Mouse (Mus musculus) heart, adult 18-20 months (tissue): Measurements from ENCODE around the gene Lypd4. TPM values are rescaled to one million over a fixed set of nuclear protein-coding genes. Genes with fewer than 3 reads are reported as not detected.
"Not testable (repeated sequence)": the region's sequence is repeated elsewhere in the genome, so short reads cannot be mapped to it uniquely, and the experiment has no call there.

Experiments
- DNase-seq, 2 experiments: peaks; one replicate each; pipeline ENCODE4 v3.0.0; 2021 to 2022; ENCODE audit warnings: mixed read lengths in 1 of 2
- total RNA-seq, 2 experiments: library from RNA; stranded (reverse); gene quantifications; 2 replicates each; pipeline ENCODE4 v1.2.3; 2021

Gene Lypd4
- total RNA-seq, 2 experiments from 2014 or later: not detected

- peak; percentile 9 to 19 for DNase-seq
These were observed 18.8 kb downstream of the Lypd4 start for GRCm38 (mm10) chr7:24850899-24851303.

DNA sequence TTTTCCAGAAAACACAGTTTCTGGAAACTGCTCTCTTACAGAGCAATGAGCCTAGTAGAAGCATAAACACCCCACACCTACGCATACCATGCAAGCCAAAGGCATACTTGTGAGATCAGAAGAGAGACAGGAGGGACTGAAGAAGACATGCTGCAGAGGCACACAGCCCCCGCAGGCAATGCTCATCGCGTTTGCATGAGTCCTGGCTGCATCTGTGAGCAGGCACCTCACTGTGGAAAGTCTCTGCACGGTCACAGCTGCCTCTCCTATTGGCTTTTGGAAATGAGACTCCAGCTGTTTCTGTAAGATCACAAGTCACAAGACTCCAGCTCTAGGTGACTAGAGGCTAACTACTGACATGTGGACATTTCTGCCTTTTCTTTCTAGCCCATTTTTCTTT, 19.6 kb downstream of the Lypd4 start:
- DNase-seq: peak in 1 of 2 experiments; percentile 6

- DNase-seq: not testable (repeated sequence)
These were observed 23.2 kb downstream of the Lypd4 start for GRCm38 (mm10) chr7:24846576-24846975.

DNA sequence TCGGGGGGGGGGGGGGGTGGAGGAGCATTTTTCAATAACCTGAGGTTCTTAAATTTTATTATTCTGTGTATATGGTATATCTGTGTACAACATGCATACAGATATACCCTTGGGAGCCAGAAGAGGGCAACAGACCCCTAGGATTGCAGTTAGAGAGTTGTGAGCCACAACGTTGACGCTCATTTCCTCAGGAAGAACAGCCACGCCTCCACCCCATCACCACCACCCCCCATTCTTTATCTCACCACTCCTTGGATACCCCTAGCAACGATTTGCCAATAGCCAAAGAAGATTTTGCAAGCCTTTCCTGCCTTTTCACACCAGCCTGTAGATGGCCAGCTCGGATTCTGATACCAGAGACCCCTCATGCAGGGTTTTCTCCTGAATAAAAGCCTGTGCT, 24.0 kb downstream of the Lypd4 start:
- peak in 1 of 2 experiments; percentile 5 for DNase-seq

GRCm38 (mm10) chr7:24845181-24845580, 24.6 kb downstream of the Lypd4 start:
- no peak for DNase-seq

DNA sequence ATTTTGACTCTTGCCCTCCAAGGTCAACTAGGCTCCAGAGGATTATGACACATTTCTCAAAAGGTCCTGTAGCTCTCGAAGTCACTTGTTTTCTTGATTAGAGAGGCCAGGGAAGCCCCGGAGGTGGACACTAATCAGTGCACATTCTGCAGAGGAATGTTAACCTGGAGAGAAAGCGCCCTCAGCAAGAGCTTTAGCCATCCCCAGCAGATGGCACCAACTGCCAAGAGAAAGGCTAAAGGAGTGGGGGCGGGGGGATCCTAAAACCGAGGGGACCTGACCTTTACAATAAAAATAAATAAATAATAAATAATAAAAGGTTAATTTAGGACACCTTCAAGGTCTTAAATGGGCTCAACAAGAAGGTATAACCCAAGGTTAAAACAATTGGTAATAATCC, 25.6 kb downstream of the Lypd4 start:
- no peak for DNase-seq

DNA sequence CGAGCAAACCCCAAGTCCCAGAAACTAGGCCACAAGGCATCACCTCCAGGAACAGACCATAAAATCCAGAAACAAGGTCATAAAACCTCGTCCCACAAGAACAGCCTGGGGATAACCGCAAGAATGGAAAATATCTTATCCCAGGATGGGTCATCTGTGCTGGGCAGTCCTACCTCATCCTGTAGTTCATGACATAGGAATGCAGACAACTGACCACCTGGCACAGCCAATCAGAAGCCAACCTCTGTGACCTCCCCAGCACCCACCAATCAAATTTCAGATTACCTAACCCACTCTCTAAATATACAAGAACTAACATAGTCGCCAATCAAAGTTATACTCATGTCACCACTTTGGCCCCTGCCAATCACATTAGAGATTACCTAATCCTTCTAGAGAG, 28.7 kb downstream of the Lypd4 start:
- DNase-seq: no peak

- DNase-seq: no peak
These were observed 29.4 kb downstream of the Lypd4 start for GRCm38 (mm10) chr7:24840331-24840730.

- DNase-seq: no peak
These were observed 30.3 kb downstream of the Lypd4 start for GRCm38 (mm10) chr7:24839410-24839808.

GRCm38 (mm10) chr7:24838732-24839409, 30.9 kb downstream of the Lypd4 start:
- DNase-seq: not testable (repeated sequence)

DNA sequence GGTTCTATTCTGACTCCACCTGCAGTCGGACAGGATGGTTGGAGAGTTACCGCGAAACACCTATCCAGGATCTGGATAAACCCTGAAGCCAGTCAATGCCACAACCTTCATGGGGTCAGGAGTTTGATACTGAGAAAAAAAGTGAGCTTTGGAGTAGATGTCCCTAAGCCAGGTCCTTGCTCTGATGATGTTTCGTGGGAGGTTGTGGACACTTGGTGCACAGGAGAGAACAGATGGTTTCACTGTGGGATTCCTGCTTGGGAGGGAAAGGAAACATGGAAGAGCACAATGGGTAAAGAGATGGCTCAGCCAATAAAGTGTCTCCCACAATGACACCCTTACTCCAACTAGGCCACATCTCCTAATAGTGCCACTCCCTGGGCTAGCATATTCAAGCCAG, 42.6 kb downstream of the Lypd4 start:
- no peak for DNase-seq

GRCm38 (mm10) chr7:24824452-24824851, 45.3 kb downstream of the Lypd4 start:
- DNase-seq: no peak

- peak; percentile 43 to 78 for DNase-seq
These were observed 52.2 kb downstream of the Lypd4 start for GRCm38 (mm10) chr7:24817502-24817901.

Other genes starting within 250 kb of the Lypd4 start
- gene Lypd3, start 233.4 kb downstream of the Lypd4 start, total RNA-seq: not detected
- gene Tex101, start 193.3 kb downstream of the Lypd4 start, total RNA-seq: not detected
- not detected for gene BC049730, start 160.7 kb downstream of the Lypd4 start, total RNA-seq
- gene Gm4763, start 143.0 kb downstream of the Lypd4 start, total RNA-seq: not detected
- gene Cd177, start 109.6 kb downstream of the Lypd4 start, total RNA-seq: 1 to 10 TPM in 1 of 2 experiments, under 1 TPM in 1; 0.17 to 1.8 TPM
- not detected for gene Ceacam10, start 92.7 kb downstream of the Lypd4 start, total RNA-seq
- not detected for gene Gm9844, start 7.7 kb downstream of the Lypd4 start, total RNA-seq
- gene Dmrtc2, start 116 bp upstream of the Lypd4 start, total RNA-seq: not detected
- gene Rps19, start 14.4 kb upstream of the Lypd4 start, total RNA-seq: 100 to 1,000 TPM; 548 to 623 TPM
- gene Cd79a, start 27.4 kb upstream of the Lypd4 start, total RNA-seq: 10 to 100 TPM in 1 of 2 experiments, 1 to 10 TPM in 1; 1.3 to 12.7 TPM
- gene Arhgef1, start 33.0 kb upstream of the Lypd4 start, total RNA-seq: 10 to 100 TPM; 31.5 to 47.6 TPM
- gene Gm4881, start 74.6 kb upstream of the Lypd4 start, total RNA-seq: not detected
- 100 to 1,000 TPM; 337 to 347 TPM for gene Rabac1, start 102.8 kb upstream of the Lypd4 start, total RNA-seq
- gene Atp1a3, start 136.0 kb upstream of the Lypd4 start, total RNA-seq: 1 to 10 TPM in 1 of 2 experiments, under 1 TPM in 1; 0.77 to 1.4 TPM
- gene Grik5, start 202.4 kb upstream of the Lypd4 start, total RNA-seq: 1 to 10 TPM; 3.9 to 4.4 TPM
- gene Zfp574, start 202.6 kb upstream of the Lypd4 start, total RNA-seq: 1 to 10 TPM; 8.3 to 9.9 TPM